Mouse (Mus musculus) gastrocnemius, postnatal 36 days (tissue): ENCODE measurements around the gene Olfr675. TPM values are rescaled to one million over a fixed set of nuclear protein-coding genes. Genes with fewer than 3 reads are reported as not detected.
"Not testable (repeated sequence)": the region's sequence is repeated elsewhere in the genome, so short reads cannot be mapped to it uniquely, and the experiment has no call there.

Source experiments
- DNase-seq, 2 experiments: peaks; one replicate each; pipeline ENCODE4 v3.0.0; 2022
- intact Hi-C: fragments of 180-260 bp; cut with DNase I; formaldehyde crosslinking; loops from one replicate; pipeline ENCODE4 v1.15.1; 2025
- long read RNA-seq, 2 experiments: library from polyadenylated mRNA; stranded (forward); transcript quantifications; one replicate each; pipeline ENCODE4 v2.0.0; 2021
- total RNA-seq, 2 experiments: library from RNA; stranded (reverse); gene quantifications; 2 replicates each; pipeline ENCODE4 v1.2.3; 2021

The Olfr675 gene
- total RNA-seq: not detected
- long read RNA-seq, experiment 1: 0 reads
- long read RNA-seq, experiment 2: 0 reads

DNA sequence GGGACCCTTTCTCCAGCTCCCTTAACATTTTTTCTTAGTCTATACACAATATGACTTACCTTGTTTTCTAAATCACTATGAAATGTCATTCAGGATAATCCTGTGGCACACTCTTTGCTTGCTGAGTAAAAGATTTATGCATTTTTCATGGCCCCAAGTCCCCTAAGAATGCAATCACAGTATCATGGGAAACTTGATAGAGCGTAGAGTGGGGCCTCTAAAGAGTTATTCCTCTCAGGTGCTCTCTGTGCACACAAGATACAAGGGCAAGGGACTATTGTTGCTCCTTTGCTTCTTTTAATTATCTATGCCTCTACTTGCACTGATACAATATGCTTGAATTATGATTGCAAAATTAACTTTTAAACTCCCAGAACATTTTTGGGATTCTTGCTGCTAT, at the start of gene Olfr675:
Gene Olfr675 (minus strand): TSS at position 101 of the 400 bp plus-strand sequence.
- DNase-seq: no peak
- intact Hi-C loops: no loop called here

DNA sequence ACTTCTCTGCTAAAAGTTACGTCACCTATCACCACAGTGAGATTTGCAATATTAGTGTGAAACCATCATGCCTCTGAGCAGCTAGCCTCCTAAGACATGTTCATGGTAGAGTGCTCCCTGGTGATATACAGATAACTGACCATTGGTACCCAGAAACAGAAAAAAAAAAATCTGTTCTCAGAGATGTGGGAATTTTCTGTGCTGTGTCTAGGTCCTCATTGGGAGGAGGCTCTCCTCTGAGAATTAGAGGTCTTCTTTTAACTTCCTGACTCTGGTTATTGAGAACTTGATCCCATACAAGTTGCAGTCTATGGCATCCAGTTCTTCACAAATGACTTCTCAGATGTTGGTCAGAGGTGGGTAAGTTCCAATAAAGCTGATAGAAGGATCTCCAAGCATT, 35.9 kb upstream of the Olfr675 start, which contains the start of gene Olfr678:
Gene Olfr678 (plus strand): TSS at position 301 of the 400 bp plus-strand sequence.
- intact Hi-C loops: no loop called here
- DNase-seq: no peak

- intact Hi-C loops: no loop called here
Measured at GRCm38 (mm10) chr7:105058951-105059350, 30.7 kb upstream of the Olfr675 start.

GRCm38 (mm10) chr7:105033836-105034235, 5.6 kb upstream of the Olfr675 start:
- DNase-seq, intact Hi-C loops: not testable (repeated sequence)

More at GRCm38 (mm10) chr7:105058951-105059350, 30.7 kb upstream of the Olfr675 start:
- DNase-seq: no peak

DNA sequence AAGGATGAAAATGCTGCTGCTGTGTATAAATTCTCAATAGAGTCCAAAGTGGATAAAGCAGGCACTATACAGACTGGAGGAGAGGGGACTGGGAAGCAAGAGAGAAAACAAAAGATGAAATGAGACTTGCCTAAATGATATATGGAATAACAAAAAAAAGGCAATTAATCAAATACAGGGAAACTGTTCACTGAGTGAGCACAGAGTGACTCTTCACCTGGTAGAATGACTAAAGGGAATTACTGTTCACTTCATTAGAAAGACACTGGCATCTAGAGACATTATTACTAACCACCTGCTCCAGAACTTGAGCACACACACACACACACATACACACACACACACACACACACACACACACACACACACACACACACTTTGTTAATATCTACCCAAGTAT, 4.1 kb upstream of the Olfr675 start, which contains the start of gene Olfr676:
Gene Olfr676 (plus strand): TSS at position 301 of the 400 bp plus-strand sequence.
- intact Hi-C loops: no loop called here
- DNase-seq: no peak

GRCm38 (mm10) chr7:105022530-105022929, 5.7 kb downstream of the Olfr675 start:
- no peak for DNase-seq
- intact Hi-C loops: no loop called here

GRCm38 (mm10) chr7:105001929-105002328, 26.3 kb downstream of the Olfr675 start, which contains the start of gene Olfr672:
Gene Olfr672 (minus strand): TSS chr7:105002029.
- DNase-seq: no peak
- intact Hi-C loops: no loop called here

DNA sequence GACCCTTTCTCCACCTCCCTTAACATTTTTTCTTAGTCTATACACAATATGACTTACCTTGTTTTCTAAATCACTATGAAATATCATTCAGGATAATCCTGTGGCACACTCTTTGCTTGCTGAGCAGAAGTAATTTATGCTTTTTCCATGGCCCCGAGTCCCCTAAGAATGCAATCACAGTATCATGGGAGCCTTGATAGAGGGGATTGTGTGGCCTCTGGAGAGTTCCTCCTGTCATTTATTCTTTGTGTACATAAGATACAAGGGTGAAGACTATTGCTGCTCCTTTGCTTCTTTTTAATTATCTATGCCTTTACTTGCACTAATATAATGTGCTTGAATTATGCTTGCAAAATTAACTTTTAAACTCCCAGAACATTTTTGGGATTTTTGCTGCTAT, 49.2 kb downstream of the Olfr675 start, which contains the start of gene Olfr671:
Gene Olfr671 (minus strand): TSS at position 101 of the 400 bp plus-strand sequence.
- intact Hi-C loops: no loop called here

DNA sequence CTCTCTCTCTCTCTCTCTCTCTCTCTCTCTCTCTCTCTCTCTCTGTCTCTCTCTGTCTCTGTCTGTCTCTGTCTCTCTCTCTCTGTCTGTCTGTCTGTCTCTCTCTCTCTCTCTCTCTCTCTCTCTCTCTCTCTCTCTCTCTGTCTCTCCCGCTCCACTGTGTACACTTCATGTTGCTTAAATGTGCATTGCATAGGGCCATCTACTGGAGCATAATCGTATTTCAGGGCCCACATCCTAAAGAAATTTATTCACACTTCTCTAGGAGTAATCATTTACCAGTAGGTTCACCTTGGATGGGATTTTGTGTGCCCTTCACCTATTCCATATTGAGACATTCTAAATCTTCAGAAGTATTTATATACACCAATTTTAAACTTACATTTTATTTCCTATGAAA, 55.8 kb downstream of the Olfr675 start:
- DNase-seq, intact Hi-C loops: not testable (repeated sequence)

More for the DNA sequence above, 49.2 kb downstream of the Olfr675 start, which contains the start of gene Olfr671:
- DNase-seq: no peak

Other genes starting within 250 kb of the Olfr675 start
- gene Usp17lb, start 185.9 kb downstream of the Olfr675 start, total RNA-seq: not detected
- not detected for gene Usp17la, start 171.5 kb downstream of the Olfr675 start, total RNA-seq
- not detected for gene Olfr665, start 150.4 kb downstream of the Olfr675 start, total RNA-seq
- not detected for gene Olfr666, start 132.5 kb downstream of the Olfr675 start, total RNA-seq
- not detected for gene Olfr667, start 107.0 kb downstream of the Olfr675 start, total RNA-seq
- gene Olfr668, start 100.4 kb downstream of the Olfr675 start, total RNA-seq: not detected
- not detected for gene Olfr669, start 94.2 kb downstream of the Olfr675 start, total RNA-seq
- not detected for gene Olfr670, start 65.8 kb downstream of the Olfr675 start, total RNA-seq
- not detected for gene Olfr671, start 49.3 kb downstream of the Olfr675 start, total RNA-seq
- not detected for gene Olfr672, start 26.4 kb downstream of the Olfr675 start, total RNA-seq
- not detected for gene Olfr676, start 4.2 kb upstream of the Olfr675 start, total RNA-seq
- not detected for gene Olfr677, start 22.9 kb upstream of the Olfr675 start, total RNA-seq
- not detected for gene Olfr678, start 36.0 kb upstream of the Olfr675 start, total RNA-seq
- gene Olfr679, start 52.7 kb upstream of the Olfr675 start, total RNA-seq: not detected
- not detected for gene Olfr680-ps1, start 64.4 kb upstream of the Olfr675 start, total RNA-seq
- not detected for gene Olfr681, start 88.4 kb upstream of the Olfr675 start, total RNA-seq
- not detected for gene Olfr683, start 118.6 kb upstream of the Olfr675 start, total RNA-seq
- gene Olfr684, start 135.2 kb upstream of the Olfr675 start, total RNA-seq: not detected
- not detected for gene Olfr685, start 157.6 kb upstream of the Olfr675 start, total RNA-seq
- gene Olfr686, start 179.0 kb upstream of the Olfr675 start, total RNA-seq: not detected